ENCODE assay signal across 8 mouse cellular contexts in the genomic region with DNA sequence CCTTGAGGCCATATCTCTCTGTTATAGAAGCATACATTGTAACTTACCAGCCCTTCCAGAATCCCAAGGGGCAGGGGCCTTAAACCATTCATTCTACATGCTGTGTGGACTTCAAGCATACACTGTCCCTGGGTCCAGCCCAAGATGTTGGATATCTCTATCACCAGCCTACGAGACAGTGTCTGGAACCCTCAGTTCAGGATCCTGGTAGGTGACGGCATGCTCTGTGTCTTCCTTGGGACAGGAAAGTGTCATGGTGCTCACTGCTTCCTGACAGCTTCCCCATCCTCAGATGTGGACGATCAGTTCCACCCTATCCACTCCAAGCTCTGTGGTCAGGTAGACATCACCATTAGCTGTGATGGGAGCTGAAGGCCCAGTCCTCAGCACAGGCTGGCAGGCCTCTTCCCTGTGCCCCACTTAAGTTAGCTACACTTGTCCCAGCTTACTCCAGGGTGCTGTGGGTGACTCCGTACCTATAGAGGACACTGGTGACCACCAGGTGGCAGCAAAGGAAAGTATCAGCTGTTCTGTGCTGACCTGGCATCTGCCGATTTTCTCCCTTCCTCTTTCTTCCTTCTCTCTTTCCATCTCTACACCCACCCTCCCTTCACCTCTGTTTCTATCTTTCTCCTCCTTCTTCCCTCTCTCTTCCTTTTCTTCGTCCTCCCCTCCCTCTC. TPM values are rescaled to one million over a fixed set of nuclear protein-coding genes. Genes with fewer than 3 reads are reported as not detected.
DNase-seq lines count a peak whose midpoint lies in the region; ATAC-seq lines count a peak whose summit lies in the region.

No protein-coding gene starts in this region.

- 0 out of 2 replicates have a peak overlapping the region, but pooled peaks have one; percentile 5 for H3K4me2 ChIP-seq in embryonic facial prominence, embryonic 12.5 days (replicated peaks)
- H3K4me2 ChIP-seq in limb, embryonic 12.5 days = 0 out of 2 replicates have a peak overlapping the region, but pooled peaks have one; percentile 26
- no peak overlapping the region for H3K4me2 ChIP-seq in midbrain, embryonic 14.5 days (ENCODE audit: low read length)
- H3K4me2 ChIP-seq in stomach, embryonic 14.5 days (replicated peaks; ENCODE audit: low read depth, low read length) = no peak overlapping the region

- no peak overlapping the region for H3K27ac ChIP-seq in embryonic facial prominence, embryonic 12.5 days
- H3K27ac ChIP-seq in limb, embryonic 12.5 days = no peak overlapping the region
- H3K27ac ChIP-seq in midbrain, embryonic 14.5 days (replicated peaks; ENCODE audit: low read depth, low read length) = no peak overlapping the region
- H3K27ac ChIP-seq in stomach, embryonic 14.5 days (ENCODE audit: low read length) = no peak overlapping the region

- no peaks in the 10 kb centered on the region; the same call in 1 of the 2 replicates for H3K27me3 ChIP-seq in embryonic facial prominence, embryonic 12.5 days
- H3K27me3 ChIP-seq in limb, embryonic 12.5 days = peaks cover 25% of the 10 kb centered on the region
- H3K27me3 ChIP-seq in midbrain, embryonic 14.5 days (ENCODE audit: control insufficient read depth, insufficient read depth, low read length) = no peaks in the 10 kb centered on the region
- H3K27me3 ChIP-seq in stomach, embryonic 14.5 days (ENCODE audit: control insufficient read depth, insufficient read depth, low read length) = no peaks in the 10 kb centered on the region

- no peak overlapping the region for H3K9ac ChIP-seq in embryonic facial prominence, embryonic 12.5 days
- no peak overlapping the region; the same call in 1 of the 2 replicates for H3K9ac ChIP-seq in limb, embryonic 12.5 days (replicated peaks)
- no peak overlapping the region for H3K9ac ChIP-seq in midbrain, embryonic 14.5 days (replicated peaks; ENCODE audit: low read length)
- no peak overlapping the region for H3K9ac ChIP-seq in stomach, embryonic 14.5 days (replicated peaks; ENCODE audit: low read depth, low read length)

- no peaks in the 10 kb centered on the region for H3K4me1 ChIP-seq in embryonic facial prominence, embryonic 12.5 days
- no peaks in the 10 kb centered on the region for H3K4me1 ChIP-seq in limb, embryonic 12.5 days (replicated peaks)
- H3K4me1 ChIP-seq in midbrain, embryonic 14.5 days (ENCODE audit: control insufficient read depth, insufficient read depth, low read length) = no peaks in the 10 kb centered on the region
- no peaks in the 10 kb centered on the region for H3K4me1 ChIP-seq in stomach, embryonic 14.5 days (ENCODE audit: control insufficient read depth, insufficient read depth, low read length)

- DNase-seq in A20 (ENCODE audit: low read depth, low spot score) = peak; percentile 71
- DNase-seq in adrenal gland, postnatal 25 days = peak; percentile 83
- DNase-seq in heart, adult 8-10 months (ENCODE audit: low spot score) = peak; percentile 69
- peak; percentile 79 for DNase-seq in kidney, adult 9 months
- peak; percentile 95 for DNase-seq in midbrain, embryonic 14.5 days

- ATAC-seq in embryonic facial prominence, embryonic 12.5 days (ENCODE audit: insufficient number of reproducible peaks, insufficient read depth, low FRiP score, low TSS enrichment) = peak; percentile 74
- peak; percentile 73; the same call in 1 of the 2 replicates for ATAC-seq in limb, embryonic 12.5 days (ENCODE audit: insufficient number of reproducible peaks, insufficient read depth, low FRiP score, low TSS enrichment, low read depth)
- ATAC-seq in midbrain, embryonic 14.5 days (ENCODE audit: low FRiP score, low TSS enrichment) = peak; percentile 78; the same call in 1 of the 2 replicates
- ATAC-seq in stomach, embryonic 14.5 days (ENCODE audit: insufficient number of reproducible peaks, insufficient read depth, low FRiP score, low read depth) = peak; percentile 74; the same call in 1 of the 2 replicates

- no peaks in the 10 kb centered on the region for H3K36me3 ChIP-seq in embryonic facial prominence, embryonic 12.5 days
- H3K36me3 ChIP-seq in limb, embryonic 12.5 days = no peaks in the 10 kb centered on the region
- no peaks in the 10 kb centered on the region for H3K36me3 ChIP-seq in midbrain, embryonic 14.5 days (ENCODE audit: control insufficient read depth, insufficient read depth, low read length)
- no peaks in the 10 kb centered on the region for H3K36me3 ChIP-seq in stomach, embryonic 14.5 days (ENCODE audit: control insufficient read depth, insufficient read depth, low read length)

- no peaks in the 10 kb centered on the region for H3K9me3 ChIP-seq in embryonic facial prominence, embryonic 12.5 days
- H3K9me3 ChIP-seq in limb, embryonic 12.5 days = no peaks in the 10 kb centered on the region
- no peaks in the 10 kb centered on the region for H3K9me3 ChIP-seq in midbrain, embryonic 14.5 days (ENCODE audit: control insufficient read depth, low read length)
- H3K9me3 ChIP-seq in stomach, embryonic 14.5 days (ENCODE audit: control insufficient read depth, low read depth, low read length) = no peaks in the 10 kb centered on the region

- no peak overlapping the region for H3K4me3 ChIP-seq in embryonic facial prominence, embryonic 12.5 days
- H3K4me3 ChIP-seq in limb, embryonic 12.5 days (replicated peaks) = no peak overlapping the region
- H3K4me3 ChIP-seq in midbrain, embryonic 14.5 days (replicated peaks; ENCODE audit: low read depth, low read length) = no peak overlapping the region
- no peak overlapping the region for H3K4me3 ChIP-seq in stomach, embryonic 14.5 days (ENCODE audit: low read depth, low read length)

- 33% methylated on average over 6 of the region's 6 CpGs for WGBS in embryonic facial prominence, embryonic 12.5 days
- WGBS in limb, embryonic 12.5 days = 40% methylated on average over 6 of the region's 6 CpGs
- WGBS in midbrain, embryonic 14.5 days = 33% methylated on average over 6 of the region's 6 CpGs
- 31% methylated on average over 6 of the region's 6 CpGs for WGBS in stomach, embryonic 14.5 days

RNA-seq across cellular contexts. Expression of a gene that starts 19.7 kb away (rescaled TPM):
- total RNA-seq in adrenal gland, postnatal 25 days (2021) = 0.43 and 1.0 TPM in 2 replicates
- 0.26 and 0.57 TPM in 2 replicates for polyA plus RNA-seq in embryonic facial prominence, embryonic 12.5 days (2016; fragmentation: Nextera tagmentation; extraction: Ambion mirVana)
- under 1 TPM in 3 of 4 experiments, not detected in 1; 0.13 to 0.16 (median 0.16) TPM for total RNA-seq in heart, adult 8-10 months (2022)
- 0.29 and 0.60 TPM in 2 replicates for polyA plus RNA-seq in limb, embryonic 12.5 days (2016; fragmentation: Nextera tagmentation; extraction: Ambion mirVana)
- polyA plus RNA-seq in midbrain, embryonic 14.5 days (2014; fragmentation: Nextera tagmentation; extraction: Ambion mirVana) = 2.3 and 2.5 TPM in 2 replicates
- 0.61 TPM in 1 of 2 replicates, not detected in the other for polyA plus RNA-seq in stomach, embryonic 14.5 days (2014; fragmentation: Nextera tagmentation; extraction: Ambion mirVana)

Comparison
In these comparisons a context has a peak if more than half of its experiments do, and no peak if none do; other contexts are left out.
1. H3K4me2 ChIP-seq: peak in embryonic facial prominence, embryonic 12.5 days (single experiment) and limb, embryonic 12.5 days (single experiment); none in midbrain, embryonic 14.5 days (single experiment) and stomach, embryonic 14.5 days (single experiment).
2. Peak in every context shown above with its lines, with median percentiles within 50 percentile points of each other: DNase-seq and ATAC-seq.